Mouse (Mus musculus) neural tube, embryonic 15.5 days (tissue): ENCODE results near the gene Tango2. TPM values are rescaled to one million over a fixed set of nuclear protein-coding genes. Genes with fewer than 3 reads are reported as not detected.

Source experiments
- ATAC-seq: fragments of 200-750 bp; cut with Nextera tagmentation; 2 replicates; pipeline ENCODE4 v1.8.0; 2017; ENCODE audit warnings: mild to moderate bottlenecking, moderate TSS enrichment, moderate library complexity; ENCODE audit not compliant: low FRiP score
- H3K27ac ChIP-seq: fragments of 300-500 bp; sonication (generic); replicated peaks from 2 replicates; pipeline ENCODE4 v1.5.1; 2015; ENCODE audit warnings: mild to moderate bottlenecking, inconsistent platforms
- H3K27me3 ChIP-seq: fragments of 300-500 bp; sonication (generic); replicated peaks from 2 replicates; pipeline ENCODE4 v1.6.1; 2015; ENCODE audit warnings: inconsistent platforms
- H3K36me3 ChIP-seq: fragments of 300-500 bp; sonication (generic); 2 replicates; pipeline ENCODE4 v1.6.1; 2015; ENCODE audit warnings: inconsistent platforms
- H3K4me1 ChIP-seq: fragments of 300-500 bp; sonication (generic); 2 replicates; pipeline ENCODE4 v1.6.1; 2015; ENCODE audit warnings: inconsistent platforms
- H3K4me2 ChIP-seq: fragments of 300-500 bp; sonication (generic); 2 replicates; pipeline ENCODE4 v1.6.1; 2015; ENCODE audit warnings: inconsistent platforms, mild to moderate bottlenecking, moderate library complexity
- H3K4me3 ChIP-seq: fragments of 300-500 bp; sonication (generic); replicated peaks from 2 replicates; pipeline ENCODE4 v1.5.1; 2015; ENCODE audit warnings: mild to moderate bottlenecking, inconsistent platforms
- H3K9ac ChIP-seq: fragments of 300-500 bp; sonication (generic); replicated peaks from 2 replicates; pipeline ENCODE4 v1.6.1; 2015; ENCODE audit warnings: mild to moderate bottlenecking, inconsistent platforms
- H3K9me3 ChIP-seq: fragments of 300-500 bp; sonication (generic); replicated peaks from 2 replicates; pipeline ENCODE4 v1.6.1; 2016; ENCODE audit warnings: inconsistent platforms
- WGBS: fragments of 180-500 bp; shearing (Covaris S2); methylation state at CpG from one replicate; pipeline ENCODE4 v1.1.7; 2015; ENCODE audit warnings: mixed read lengths; 5-methylcytosine and 5-hydroxymethylcytosine counted together
- polyA plus RNA-seq: library from polyadenylated mRNA; unstranded; fragments of >200 nt; fragmentation: Nextera tagmentation; extraction: Ambion mirVana; gene quantifications from 2 replicates; pipeline ENCODE4 v1.2.1, GENCODE M21; 2015

Tango2 gene
- polyA plus RNA-seq, 1 experiment from 2014 or later: 115 TPM

- no peak for ATAC-seq
- peaks cover 6% of the 10 kb centered on the region; the same call in 1 of the 2 replicates for H3K36me3 ChIP-seq
- 0 out of 2 replicates have a peak, but pooled peaks cover 7% of the 10 kb centered on the region for H3K4me1 ChIP-seq
- no peak overlapping the region for H3K4me3 ChIP-seq
- no peak overlapping the region for H3K27ac ChIP-seq
- no peaks in the 10 kb centered on the region for H3K9me3 ChIP-seq
- WGBS: 83% methylated on average over 1 of the region's 1 CpGs
- H3K9ac ChIP-seq: no peak overlapping the region
- no peak overlapping the region for H3K4me2 ChIP-seq
- H3K27me3 ChIP-seq: no peaks in the 10 kb centered on the region
Measured at GRCm38 (mm10) chr16:18356961-18357360, 9.1 kb upstream of the Tango2 start.

GRCm38 (mm10) chr16:18353106-18353505 lies 5.2 kb upstream of the Tango2 start:
- no peak for ATAC-seq
- Histone ChIP-seq H3K4me3 (no peak overlapping the region), H3K27ac (no peak overlapping the region), H3K4me2 (no peak overlapping the region), H3K36me3 (peaks cover 6% of the 10 kb centered on the region; the same call in 1 of the 2 replicates), H3K27me3 (no peaks in the 10 kb centered on the region), H3K4me1 (peaks cover 35% of the 10 kb centered on the region), H3K9ac (no peak overlapping the region), H3K9me3 (no peaks in the 10 kb centered on the region)
- WGBS: 68% methylated on average over 1 of the region's 1 CpGs

GRCm38 (mm10) chr16:18351313-18352055 lies 3.6 kb upstream of the Tango2 start:
- 56% methylated on average over 5 of the region's 5 CpGs for WGBS
- Histone ChIP-seq H3K27me3 (no peaks in the 10 kb centered on the region), H3K4me2 (no peak overlapping the region), H3K4me1 (peaks cover 47% of the 10 kb centered on the region), H3K9ac (no peak overlapping the region), H3K27ac (no peak overlapping the region), H3K4me3 (no peak overlapping the region), H3K36me3 (peaks cover 6% of the 10 kb centered on the region; the same call in 1 of the 2 replicates), H3K9me3 (no peaks in the 10 kb centered on the region)
- no peak for ATAC-seq

- Histone ChIP-seq H3K4me1 (peaks cover 56% of the 10 kb centered on the region), H3K9ac (peak overlapping the region; percentile 34; the same call in 1 of the 2 replicates), H3K4me2 (peak overlapping the region; percentile 77), H3K36me3 (peaks cover 6% of the 10 kb centered on the region; the same call in 1 of the 2 replicates), H3K9me3 (no peaks in the 10 kb centered on the region), H3K27ac (no peak overlapping the region), H3K27me3 (no peaks in the 10 kb centered on the region), H3K4me3 (peak overlapping the region; percentile 16)
- no peak for ATAC-seq
- 69% methylated on average over 12 of the region's 12 CpGs for WGBS
Measured at GRCm38 (mm10) chr16:18349761-18350325, 1.9 kb upstream of the Tango2 start.

- H3K4me2 ChIP-seq: peak overlapping the region; percentile 77
- H3K27ac ChIP-seq: peak overlapping the region; percentile 81
- H3K27me3 ChIP-seq: no peaks in the 10 kb centered on the region
- peak; percentile 6 for ATAC-seq
- no peaks in the 10 kb centered on the region for H3K9me3 ChIP-seq
- peaks cover 6% of the 10 kb centered on the region; the same call in 1 of the 2 replicates for H3K36me3 ChIP-seq
- H3K9ac ChIP-seq: peak overlapping the region; percentile 93
- H3K4me3 ChIP-seq: peak overlapping the region; percentile 91
- 1% methylated on average over 28 of the region's 28 CpGs for WGBS
- peaks cover 64% of the 10 kb centered on the region for H3K4me1 ChIP-seq
Measured at GRCm38 (mm10) chr16:18348601-18349175, 785 bp upstream of the Tango2 start.

GRCm38 (mm10) chr16:18345243-18345642 lies 2.7 kb downstream of the Tango2 start:
- peaks cover 72% of the 10 kb centered on the region for H3K4me1 ChIP-seq
- no peak for ATAC-seq

GRCm38 (mm10) chr16:18343778-18344177 lies 4.1 kb downstream of the Tango2 start:
- peak overlapping the region; percentile 70 for H3K4me2 ChIP-seq
- 0% methylated on average over 38 of the region's 38 CpGs for WGBS
- H3K9ac ChIP-seq: peak overlapping the region; percentile 63
- H3K4me1 ChIP-seq: peaks cover 64% of the 10 kb centered on the region
- H3K9me3 ChIP-seq: no peaks in the 10 kb centered on the region
- H3K36me3 ChIP-seq: no peaks in the 10 kb centered on the region
- peak overlapping the region; percentile 85 for H3K27ac ChIP-seq
- peak; percentile 91 for ATAC-seq
- H3K27me3 ChIP-seq: no peaks in the 10 kb centered on the region
- peak overlapping the region; percentile 60 for H3K4me3 ChIP-seq

More at GRCm38 (mm10) chr16:18345243-18345642, 2.7 kb downstream of the Tango2 start:
- Histone ChIP-seq H3K27me3 (no peaks in the 10 kb centered on the region), H3K4me3 (no peak overlapping the region), H3K9me3 (no peaks in the 10 kb centered on the region), H3K27ac (no peak overlapping the region; the same call in 1 of the 2 replicates), H3K9ac (no peak overlapping the region), H3K4me2 (no peak overlapping the region; the same call in 1 of the 2 replicates), H3K36me3 (no peaks in the 10 kb centered on the region)
- 7% methylated on average over 3 of the region's 3 CpGs for WGBS

- Histone ChIP-seq H3K9me3 (no peaks in the 10 kb centered on the region), H3K9ac (peak overlapping the region; percentile 63), H3K36me3 (peaks cover 6% of the 10 kb centered on the region), H3K27ac (peak overlapping the region; percentile 85), H3K27me3 (no peaks in the 10 kb centered on the region), H3K4me3 (peak overlapping the region; percentile 60), H3K4me1 (peaks cover 62% of the 10 kb centered on the region), H3K4me2 (peak overlapping the region; percentile 70)
- 0 out of 2 replicates have a peak, but pooled peaks have one; percentile 4 for ATAC-seq
- 37% methylated on average over 9 of the region's 9 CpGs for WGBS
Measured at GRCm38 (mm10) chr16:18342650-18343570, 5.0 kb downstream of the Tango2 start.

- H3K9ac ChIP-seq: 0 out of 2 replicates have a peak overlapping the region, but pooled peaks have one; percentile 63
- WGBS: 89% methylated on average over 2 of the region's 2 CpGs
Measured at GRCm38 (mm10) chr16:18342076-18342475, 5.8 kb downstream of the Tango2 start.

GRCm38 (mm10) chr16:18341605-18342004 lies 6.3 kb downstream of the Tango2 start:
- Histone ChIP-seq H3K27me3 (no peaks in the 10 kb centered on the region), H3K4me3 (no peak overlapping the region), H3K36me3 (peaks cover 13% of the 10 kb centered on the region), H3K9ac (no peak overlapping the region), H3K9me3 (no peaks in the 10 kb centered on the region), H3K27ac (no peak overlapping the region), H3K4me1 (peaks cover 49% of the 10 kb centered on the region), H3K4me2 (no peak overlapping the region)
- 92% methylated on average over 8 of the region's 8 CpGs for WGBS
- ATAC-seq: no peak

More at GRCm38 (mm10) chr16:18342076-18342475, 5.8 kb downstream of the Tango2 start:
- ATAC-seq: no peak
- Histone ChIP-seq H3K36me3 (peaks cover 13% of the 10 kb centered on the region), H3K27me3 (no peaks in the 10 kb centered on the region), H3K27ac (no peak overlapping the region), H3K4me1 (peaks cover 54% of the 10 kb centered on the region), H3K4me3 (no peak overlapping the region), H3K9me3 (no peaks in the 10 kb centered on the region), H3K4me2 (peak overlapping the region; percentile 70; the same call in 1 of the 2 replicates)

- Histone ChIP-seq H3K4me2 (no peak overlapping the region), H3K27ac (no peak overlapping the region), H3K9ac (no peak overlapping the region), H3K36me3 (peaks cover 13% of the 10 kb centered on the region), H3K4me1 (peaks cover 41% of the 10 kb centered on the region), H3K27me3 (no peaks in the 10 kb centered on the region), H3K4me3 (no peak overlapping the region), H3K9me3 (no peaks in the 10 kb centered on the region)
- 52% methylated on average over 1 of the region's 1 CpGs for WGBS
- no peak for ATAC-seq
Measured at GRCm38 (mm10) chr16:18339866-18340265, 8.0 kb downstream of the Tango2 start.
